Mouse (Mus musculus) layer of hippocampus, postnatal 10 days (tissue): ENCODE data around the gene Cpne8. TPM values are rescaled to one million over a fixed set of nuclear protein-coding genes. Genes with fewer than 3 reads are reported as not detected.
"Not testable (repeated sequence)": the region's sequence is repeated elsewhere in the genome, so short reads cannot be mapped to it uniquely, and the experiment has no call there.

Experiments used
- DNase-seq, 2 experiments: peaks; one replicate each; pipeline ENCODE4 v3.0.0; 2021; ENCODE audit warnings: low spot score in 2 of 2
- total RNA-seq, 2 experiments: library from RNA; stranded (reverse); gene quantifications; 2 replicates each; pipeline ENCODE4 v1.2.3; 2021

Cpne8 gene
- total RNA-seq, 2 experiments from 2014 or later = 28.5 to 29.1 TPM

DNA sequence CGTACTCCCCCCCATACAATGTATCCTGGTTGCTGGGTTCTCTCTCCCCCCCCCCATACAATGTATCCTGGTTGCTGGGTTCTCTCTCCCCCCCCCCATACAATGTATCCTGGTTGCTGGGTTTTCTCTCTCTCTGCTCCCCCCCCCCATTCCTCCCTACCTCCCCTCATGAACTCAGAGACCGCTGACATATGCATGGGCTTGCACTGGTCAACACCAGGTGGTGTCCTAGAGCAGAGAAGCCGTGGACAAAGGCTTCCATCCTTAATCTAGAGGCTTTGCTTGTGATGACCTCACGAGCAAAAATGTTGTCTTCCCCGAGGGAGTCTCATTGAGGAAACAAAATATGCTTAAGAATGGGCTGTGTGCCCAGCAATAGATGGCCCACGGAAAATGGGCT is 187.7 kb downstream of the Cpne8 start:
- no peak for DNase-seq

DNA sequence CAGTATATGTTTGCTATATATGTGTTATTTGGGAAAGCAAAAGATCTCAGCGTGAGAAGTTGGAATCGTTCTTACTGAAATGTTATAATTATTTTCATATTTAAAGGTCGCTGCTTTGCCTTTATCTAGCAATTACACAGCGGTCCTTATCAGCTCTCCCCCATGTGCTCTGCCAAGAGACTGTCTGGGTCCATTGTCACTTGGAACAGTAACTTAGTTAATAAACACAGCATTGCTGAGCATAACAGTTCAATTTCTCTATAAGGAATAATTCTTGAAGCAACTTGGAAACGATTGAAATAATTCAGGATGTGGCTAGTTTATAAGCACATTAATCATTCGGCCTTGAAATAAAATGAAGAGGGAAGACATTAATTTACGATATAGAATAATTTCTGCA is 189.0 kb downstream of the Cpne8 start:
- no peak for DNase-seq

DNA sequence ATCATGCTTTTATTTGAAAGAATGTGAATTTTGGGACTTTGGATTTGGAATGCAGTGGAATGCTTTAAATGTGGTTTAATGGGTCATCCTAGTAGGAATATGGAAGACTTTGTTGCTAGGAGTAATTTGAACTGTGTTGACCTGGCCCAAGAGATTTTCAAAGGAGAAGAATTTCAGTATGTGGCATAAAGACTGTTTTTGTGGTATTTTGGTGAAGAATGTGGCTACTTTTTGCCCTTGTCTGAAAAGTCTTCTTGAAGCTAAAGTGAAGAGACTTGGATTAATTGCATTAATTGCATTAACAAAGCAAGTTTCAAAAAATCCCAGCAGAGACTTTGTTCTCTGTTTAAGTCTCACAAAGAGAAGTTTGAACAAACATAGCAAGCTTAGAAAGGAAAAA is 208.7 kb downstream of the Cpne8 start:
- not testable (repeated sequence) for DNase-seq

DNA sequence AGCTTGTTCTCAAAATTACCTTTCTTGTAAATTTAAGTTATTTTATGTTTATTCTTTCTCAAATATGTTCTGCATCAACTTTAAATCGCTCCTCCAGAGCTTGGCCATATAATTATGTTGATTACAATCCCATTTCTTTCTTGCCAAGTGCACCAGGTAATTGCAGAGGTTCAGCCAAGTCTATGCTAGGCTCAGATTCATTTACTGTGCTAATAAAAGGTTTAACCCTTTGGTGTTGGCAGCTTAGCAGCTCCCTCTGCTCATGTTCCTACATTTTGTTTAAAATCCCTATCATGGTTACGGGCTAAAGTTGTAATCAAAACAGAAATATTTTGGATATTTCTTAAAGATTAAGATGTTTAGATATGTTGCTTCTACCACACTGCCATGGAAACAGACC is 216.0 kb downstream of the Cpne8 start:
- DNase-seq = no peak

DNA sequence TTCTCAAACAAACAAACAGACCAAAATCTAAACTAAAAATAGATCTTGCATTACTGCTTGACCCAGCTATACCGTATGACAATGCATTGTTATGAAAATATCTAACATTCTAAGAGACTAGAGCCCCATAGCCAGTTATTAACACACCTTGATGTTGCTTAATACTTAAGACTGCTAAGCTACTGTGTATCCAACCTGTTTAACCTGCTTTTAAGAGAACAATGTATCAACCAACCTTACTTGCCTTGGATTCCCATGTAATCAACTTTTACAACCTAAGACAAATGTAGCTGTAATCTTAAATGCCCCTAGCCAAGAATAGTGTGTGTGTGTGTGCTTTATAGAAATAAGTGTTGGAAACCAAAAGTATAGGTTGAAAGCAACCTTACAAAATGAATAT is 233.2 kb downstream of the Cpne8 start:
- no peak for DNase-seq
